Mouse (Mus musculus): ENCODE measurements at regions not wholly inside any gene's neighbourhood (a gene's known extent, or its start where the extent isn't known, plus 50 kb on each side); places are given as distances from the start of the nearest gene placed in this dataset.

DNA sequence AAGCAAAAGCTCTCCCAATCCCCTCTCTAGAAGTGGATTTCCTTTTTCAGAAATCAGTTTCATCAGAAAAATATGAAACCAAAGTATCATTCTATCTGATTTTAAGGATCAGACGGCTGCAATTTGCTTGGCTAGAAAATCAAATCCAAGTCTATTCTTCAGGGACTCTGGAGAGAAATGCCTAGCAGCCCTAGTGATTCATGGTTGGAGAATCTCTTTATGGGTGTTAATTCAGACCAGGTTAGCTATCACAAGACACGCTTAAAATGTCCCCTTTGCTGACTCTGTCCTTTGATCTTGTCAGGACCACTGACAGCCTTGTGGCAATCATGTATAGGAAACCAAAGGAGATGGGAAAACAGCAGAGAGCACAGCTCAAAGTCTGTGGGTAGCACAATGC lies 475.7 kb upstream of the Zfp462 start:
- TF ChIP-seq POLR2A (IDR thresholded peaks at IDR 0.05; ENCODE audit: insufficient read length, low read depth) (no peak), POLR2AphosphoS2 (IDR thresholded peaks at IDR 0.05; ENCODE audit: insufficient read length, low read depth) (no peak), USF1 (IDR thresholded peaks at IDR 0.05; ENCODE audit: low read depth) (no peak), MYOG (IDR thresholded peaks at IDR 0.05; ENCODE audit: control insufficient read depth in 1 of 3, insufficient read depth in 1 of 3, insufficient read length in 2 of 3, low read depth in 2 of 3) (no peak), E2F4 (IDR thresholded peaks at IDR 0.05; ENCODE audit: insufficient read depth) (no peak), MAX (IDR thresholded peaks at IDR 0.05; ENCODE audit: low read depth) (no peak), TCF3 (IDR thresholded peaks at IDR 0.05; ENCODE audit: insufficient read length, low read depth) (no peak)
